Comparison of ENCODE assay signal across 8 mouse cellular contexts in the genomic region with DNA sequence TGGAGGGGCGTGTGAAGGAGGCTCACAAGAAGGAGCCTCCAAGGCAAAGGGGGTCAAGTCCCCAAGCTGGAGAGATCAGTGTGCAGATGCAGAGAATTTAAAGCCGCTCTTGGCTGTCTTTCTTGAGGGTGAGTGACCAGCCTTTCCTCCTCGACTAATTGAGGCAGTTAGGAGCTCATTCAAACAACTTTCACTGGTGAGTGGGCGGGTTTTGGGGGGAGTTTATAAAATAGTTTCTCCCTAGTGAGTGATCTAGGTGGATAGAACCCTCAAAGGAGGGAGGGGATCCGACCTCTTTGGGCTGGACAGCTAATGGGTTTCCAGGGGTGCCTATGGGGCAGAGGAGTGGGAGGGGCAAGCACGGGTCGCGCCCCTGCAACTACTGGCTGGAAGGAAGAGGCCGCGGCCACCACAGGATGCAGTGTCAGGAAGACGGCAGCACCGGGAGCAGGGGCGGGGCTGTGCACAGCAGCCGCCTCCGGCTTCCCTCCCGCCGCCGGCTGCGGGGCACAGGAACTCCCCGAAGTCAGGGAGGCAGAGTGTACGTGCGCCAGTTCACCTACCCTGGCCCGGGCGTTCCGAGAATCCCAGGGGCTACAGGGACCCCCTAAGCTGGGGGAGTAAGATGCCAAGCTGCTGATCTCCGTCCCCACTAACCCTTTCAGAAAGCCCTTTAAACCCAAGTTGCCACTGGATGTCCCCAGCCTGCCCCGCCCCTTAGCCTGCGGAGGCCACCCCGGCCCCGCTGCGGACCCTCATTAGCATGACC.
DNase-seq lines count a peak whose midpoint lies in the region; ATAC-seq lines count a peak whose summit lies in the region.

No protein-coding gene starts in this region.

- WGBS in embryonic facial prominence, embryonic 12.5 days: 2% methylated on average over 30 of the region's 31 CpGs
- 4% methylated on average over 31 of the region's 31 CpGs for WGBS in heart, embryonic 14.5 days
- 2% methylated on average over 31 of the region's 31 CpGs for whole genome bisulfite sequencing in kidney, embryonic 15.5 days

- H3K4me2 ChIP-seq in embryonic facial prominence, embryonic 12.5 days (replicated peaks): peak overlapping the region; percentile 82
- H3K4me2 ChIP-seq in heart, embryonic 14.5 days (ENCODE audit: low read length): peak overlapping the region; percentile 91
- peak overlapping the region; percentile 91 for H3K4me2 ChIP-seq in kidney, embryonic 15.5 days

- H3K27me3 ChIP-seq in embryonic facial prominence, embryonic 12.5 days: no peaks in the 10 kb centered on the region
- no peaks in the 10 kb centered on the region for H3K27me3 ChIP-seq in heart, embryonic 14.5 days (ENCODE audit: control insufficient read depth, insufficient read depth, low read length)
- no peaks in the 10 kb centered on the region for H3K27me3 ChIP-seq in kidney, embryonic 15.5 days

- no peaks in the 10 kb centered on the region for H3K9me3 ChIP-seq in embryonic facial prominence, embryonic 12.5 days
- no peaks in the 10 kb centered on the region for H3K9me3 ChIP-seq in heart, embryonic 14.5 days (ENCODE audit: control insufficient read depth, low read length)
- no peaks in the 10 kb centered on the region for H3K9me3 ChIP-seq in kidney, embryonic 15.5 days (replicated peaks)

- peaks cover 87% of the 10 kb centered on the region for H3K4me1 ChIP-seq in embryonic facial prominence, embryonic 12.5 days
- H3K4me1 ChIP-seq in heart, embryonic 14.5 days (ENCODE audit: control insufficient read depth in 2 of 2, insufficient read depth in 2 of 2, low read length in 2 of 2): peaks cover 45 to 85% of the 10 kb centered on the region in 2 experiments
- H3K4me1 ChIP-seq in kidney, embryonic 15.5 days: peaks cover 87% of the 10 kb centered on the region

- no peaks in the 10 kb centered on the region for H3K36me3 ChIP-seq in embryonic facial prominence, embryonic 12.5 days
- H3K36me3 ChIP-seq in heart, embryonic 14.5 days (ENCODE audit: control insufficient read depth, insufficient read depth, low read length): peaks cover 2% of the 10 kb centered on the region; the same call in 1 of the 2 replicates
- no peaks in the 10 kb centered on the region for H3K36me3 ChIP-seq in kidney, embryonic 15.5 days

- peak overlapping the region; percentile 87 for H3K9ac ChIP-seq in embryonic facial prominence, embryonic 12.5 days
- H3K9ac ChIP-seq in heart, embryonic 14.5 days (ENCODE audit: low read length): peak overlapping the region; percentile 96
- H3K9ac ChIP-seq in kidney, embryonic 15.5 days: peak overlapping the region; percentile 81

- peak overlapping the region; percentile 72 for H3K4me3 ChIP-seq in embryonic facial prominence, embryonic 12.5 days
- H3K4me3 ChIP-seq in heart, embryonic 14.5 days (ENCODE audit: control insufficient read depth in 1 of 2, insufficient read depth in 1 of 2, low read depth in 1 of 2, low read length in 2 of 2): peak overlapping the region; percentile 79 to 88
- H3K4me3 ChIP-seq in kidney, embryonic 15.5 days (replicated peaks): peak overlapping the region; percentile 82

- peak; percentile 43 for ATAC-seq in embryonic facial prominence, embryonic 12.5 days (ENCODE audit: insufficient number of reproducible peaks, insufficient read depth, low FRiP score, low TSS enrichment)
- ATAC-seq in heart, embryonic 14.5 days (ENCODE audit: insufficient number of reproducible peaks, insufficient read depth, low FRiP score, low read depth): peak; percentile 59
- peak; percentile 63 for ATAC-seq in kidney, embryonic 15.5 days (replicated peaks; ENCODE audit: low FRiP score)

- DNase-seq in B cell, adult 2 months: peak; percentile 61 to 62
- peak; percentile 67 for DNase-seq in ES-CJ7 (ENCODE audit: low read depth, low spot score)
- DNase-seq in lung, postnatal 14 days: peak; percentile 74
- DNase-seq in right cerebral cortex, postnatal 14 days: peak; percentile 61
- DNase-seq in cerebellum, postnatal 36 days: no peak

- H3K27ac ChIP-seq in embryonic facial prominence, embryonic 12.5 days: peak overlapping the region; percentile 98
- H3K27ac ChIP-seq in heart, embryonic 14.5 days (replicated peaks in 1 of 2; ENCODE audit: control insufficient read depth in 1 of 2, insufficient read depth in 1 of 2, low read depth in 2 of 2, low read length in 2 of 2): peak overlapping the region; percentile 91
- H3K27ac ChIP-seq in kidney, embryonic 15.5 days: peak overlapping the region; percentile 97

Comparison
In these comparisons a context has a peak if more than half of its experiments do, and no peak if none do; other contexts are left out.
1. DNase-seq: peak in B cell, adult 2 months (2 of 2), ES-CJ7 (single experiment), lung, postnatal 14 days (single experiment) and right cerebral cortex, postnatal 14 days (single experiment); none in cerebellum, postnatal 36 days (0 of 2).
2. Peak in every context shown above with its lines, with median percentiles within 50 percentile points of each other: ATAC-seq, H3K27ac ChIP-seq, H3K4me2 ChIP-seq, H3K4me3 ChIP-seq and H3K9ac ChIP-seq.